Mouse (Mus musculus): ENCODE measurements around the gene G3bp1.
A peak's percentile ranks its signal among the peaks of the same experiment; 100 is the strongest.

Gene G3bp1

DNA sequence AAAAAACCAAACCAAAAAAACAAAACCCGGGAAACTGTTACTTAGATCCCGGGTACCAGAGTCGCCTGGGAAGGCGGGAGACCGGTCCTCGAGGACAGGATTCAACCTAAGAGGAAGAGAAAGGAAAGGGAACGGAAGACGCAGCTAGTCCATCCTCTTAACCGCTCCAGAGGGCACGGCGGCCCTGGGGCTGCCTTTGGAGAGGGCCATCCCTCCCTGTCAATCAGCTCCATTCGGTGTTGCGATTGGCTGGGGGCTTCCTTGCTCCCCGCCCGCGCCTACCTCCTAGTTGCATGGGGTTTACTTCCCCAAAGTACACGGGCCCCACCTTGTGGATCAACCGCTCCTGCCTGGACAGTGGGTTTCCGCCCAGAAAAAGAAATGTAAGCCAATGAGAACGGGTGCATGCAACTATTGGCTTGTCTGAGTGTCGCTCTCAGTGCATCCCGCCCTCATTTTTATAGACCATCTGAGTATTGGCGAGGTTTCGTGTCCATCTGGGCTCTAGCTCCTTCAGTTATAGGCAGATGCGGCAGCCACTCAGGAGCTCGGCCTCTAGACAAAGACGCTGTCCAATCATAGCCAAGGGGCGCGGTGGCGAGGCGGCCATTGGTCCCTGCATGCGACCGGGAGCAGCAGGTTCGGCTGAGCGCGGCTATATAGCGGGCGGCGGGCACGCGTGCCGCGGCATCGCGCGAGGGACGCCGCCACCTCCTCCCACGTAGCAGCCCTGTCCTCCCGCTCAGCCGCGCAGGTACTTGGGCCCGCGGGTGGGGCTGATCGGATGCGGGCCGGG, at the start of gene G3bp1:
Gene G3bp1, plus strand, starts transcription at position 638 of the 796 bp plus-strand sequence.
- peak; percentile 96 for DNase-seq (ENCODE audit: extremely low spot score, low spot score)

DNA sequence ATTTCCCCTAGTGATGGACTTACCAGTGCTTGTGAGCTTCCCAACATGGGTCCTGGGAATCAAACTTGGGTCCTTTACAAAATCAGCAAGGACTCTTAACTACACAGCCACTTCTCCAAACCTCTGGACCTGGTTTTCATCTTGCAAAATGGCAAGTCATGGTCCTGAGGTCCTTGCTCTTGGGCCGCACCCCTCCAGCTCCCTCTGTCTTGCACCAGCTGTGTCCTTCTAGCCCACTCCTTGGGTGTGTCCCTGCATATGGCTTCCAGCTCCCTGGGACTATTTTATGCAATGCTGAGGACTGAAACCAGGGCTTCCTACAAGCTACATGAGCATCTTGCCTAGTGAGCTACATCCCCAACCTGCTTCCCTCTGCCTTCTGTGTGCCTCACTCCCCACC, 46.5 kb upstream of the G3bp1 start, which contains the start of gene Sparc:
Gene Sparc, minus strand, starts transcription at position 206 of the 400 bp plus-strand sequence.
- no peak for DNase-seq (ENCODE audit: extremely low spot score, low spot score)

DNA sequence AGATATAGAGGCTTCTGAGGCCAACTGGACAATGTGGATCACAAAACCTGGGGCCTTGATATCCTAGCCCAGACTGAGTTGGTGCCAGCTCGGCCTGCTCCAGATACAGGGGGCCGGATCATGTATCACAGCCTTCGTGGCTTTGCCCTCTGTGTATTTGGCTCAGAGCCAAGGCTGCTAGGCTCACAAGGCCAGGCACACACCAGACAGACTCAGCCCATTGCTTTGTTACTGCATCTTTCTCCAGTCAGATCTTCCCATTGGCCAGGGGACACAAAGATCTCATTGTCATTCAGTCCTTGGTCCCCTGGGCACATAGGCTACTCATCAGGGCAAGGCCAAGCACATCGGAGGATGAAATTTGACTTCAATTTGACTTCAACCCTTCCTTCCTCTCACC, 45.7 kb upstream of the G3bp1 start:
- peak; percentile 48 for DNase-seq (ENCODE audit: extremely low spot score, low spot score)

DNA sequence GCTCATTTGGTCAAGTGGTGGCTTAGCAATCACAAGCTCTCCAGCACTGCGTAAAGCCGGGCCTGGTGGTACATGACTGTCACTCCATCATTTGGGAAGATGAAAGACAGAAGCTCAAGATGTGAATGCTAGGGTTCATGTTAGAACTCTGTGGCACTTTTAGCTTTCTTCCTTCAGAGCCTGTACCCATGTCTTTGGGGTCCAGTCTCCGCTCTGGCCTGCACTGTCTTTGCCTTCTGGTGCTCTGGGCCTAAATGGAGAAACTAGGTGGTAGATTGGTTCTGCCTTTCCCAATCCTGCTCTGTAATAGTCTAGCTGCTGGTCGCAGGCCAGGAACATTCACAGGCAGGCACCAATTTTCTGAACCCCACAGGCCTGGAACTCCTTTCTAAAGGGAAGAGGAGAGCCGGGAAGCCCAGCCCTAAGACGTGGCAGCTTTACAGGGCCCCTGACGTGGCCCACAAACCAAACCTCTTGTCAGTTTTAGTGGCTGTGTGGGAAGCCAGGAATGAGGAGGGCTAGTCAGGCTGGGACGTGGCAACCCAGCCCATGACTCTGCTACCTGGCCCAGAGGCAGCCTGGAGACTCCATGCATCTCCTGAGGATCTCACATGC, 44.6 kb upstream of the G3bp1 start:
- DNase-seq (ENCODE audit: extremely low spot score, low spot score), result no peak

DNA sequence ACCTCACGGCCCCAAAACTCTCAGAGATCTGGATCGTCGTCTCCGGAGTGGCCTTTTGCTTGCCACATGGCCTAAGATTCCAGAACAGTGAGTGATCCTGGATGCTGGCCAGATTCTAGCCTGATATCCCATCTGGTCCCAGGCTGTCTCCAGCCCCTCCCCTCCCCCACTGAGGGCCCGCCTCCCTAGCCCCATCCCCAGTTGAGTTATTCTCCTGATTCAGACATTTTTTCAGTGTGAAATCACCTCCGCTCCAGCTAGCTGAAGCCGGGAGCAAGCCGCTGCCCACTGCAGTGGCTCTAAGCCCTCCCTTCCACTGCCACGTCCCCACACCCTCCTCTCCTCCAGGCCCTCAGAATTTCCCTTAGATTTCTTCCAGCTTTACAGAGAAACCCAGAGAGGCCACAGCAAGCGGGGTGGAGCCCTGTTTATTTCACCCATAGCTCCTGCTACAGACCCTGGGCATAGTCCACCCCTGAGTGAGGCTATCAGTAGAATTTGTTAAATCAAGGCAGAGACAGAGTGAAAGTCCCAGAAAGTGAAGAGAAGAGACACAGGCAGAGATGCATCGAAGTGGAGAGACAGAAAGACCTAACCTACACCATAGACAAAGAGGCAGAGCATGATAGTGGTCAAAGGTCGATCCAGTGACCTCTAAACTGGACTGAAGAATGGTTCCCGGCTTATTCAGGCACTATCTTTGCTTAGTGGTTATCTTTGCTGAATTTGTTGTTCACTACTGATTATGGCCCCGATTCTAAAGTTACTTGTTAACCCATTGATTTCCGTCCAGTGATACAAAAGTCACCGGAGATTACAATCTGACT, 41.1 kb upstream of the G3bp1 start:
- peak; percentile 76 for DNase-seq (ENCODE audit: extremely low spot score, low spot score)

- no peak for DNase-seq (ENCODE audit: extremely low spot score, low spot score)
These were observed 39.5 kb upstream of the G3bp1 start for GRCm38 (mm10) chr11:55429973-55430372.

DNA sequence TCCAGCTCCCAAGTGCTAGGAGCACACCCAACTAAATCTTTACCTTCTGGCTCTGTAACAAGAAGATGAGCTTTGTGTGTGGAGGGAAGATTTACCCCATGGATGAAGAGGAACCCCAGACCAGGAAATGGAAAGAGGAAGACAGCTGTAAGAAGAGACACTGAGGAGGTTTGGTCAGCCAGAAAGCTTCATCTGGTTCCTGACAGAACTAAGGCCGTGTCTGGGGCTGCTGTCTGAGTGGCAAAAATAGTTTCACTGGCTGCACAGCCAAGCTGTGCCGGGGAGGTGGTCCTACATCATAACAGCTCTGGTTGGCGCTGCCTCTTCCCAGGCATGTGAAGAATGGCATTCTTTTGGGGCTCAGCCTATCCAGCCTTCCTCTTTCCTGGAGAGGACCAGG, 36.5 kb upstream of the G3bp1 start:
- DNase-seq (ENCODE audit: extremely low spot score, low spot score), result no peak

- no peak for DNase-seq (ENCODE audit: extremely low spot score, low spot score)
These were observed 33.4 kb upstream of the G3bp1 start for GRCm38 (mm10) chr11:55436089-55436488.

- no peak for DNase-seq (ENCODE audit: extremely low spot score, low spot score)
These were observed 31.5 kb upstream of the G3bp1 start for GRCm38 (mm10) chr11:55438031-55438430.

DNA sequence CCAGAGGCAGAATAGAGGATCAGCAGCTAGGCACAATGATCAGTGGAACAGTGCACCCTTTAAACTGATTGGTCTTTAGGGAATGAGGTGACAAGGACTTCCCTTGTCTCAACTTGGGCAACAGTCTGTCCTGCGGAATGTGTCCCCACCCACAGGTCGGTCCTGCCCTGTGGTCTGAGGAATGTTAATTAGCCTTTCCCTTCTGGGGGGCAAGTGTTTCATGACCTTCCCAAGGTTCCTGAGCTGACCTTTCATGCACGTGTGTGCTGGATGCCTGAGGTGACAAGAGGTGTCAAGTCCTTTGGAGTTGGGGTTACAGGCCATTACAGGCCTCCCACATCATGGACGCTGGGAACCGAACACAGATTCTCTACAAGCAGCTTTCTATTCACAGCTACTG, 29.8 kb upstream of the G3bp1 start:
- no peak for DNase-seq (ENCODE audit: extremely low spot score, low spot score)

DNA sequence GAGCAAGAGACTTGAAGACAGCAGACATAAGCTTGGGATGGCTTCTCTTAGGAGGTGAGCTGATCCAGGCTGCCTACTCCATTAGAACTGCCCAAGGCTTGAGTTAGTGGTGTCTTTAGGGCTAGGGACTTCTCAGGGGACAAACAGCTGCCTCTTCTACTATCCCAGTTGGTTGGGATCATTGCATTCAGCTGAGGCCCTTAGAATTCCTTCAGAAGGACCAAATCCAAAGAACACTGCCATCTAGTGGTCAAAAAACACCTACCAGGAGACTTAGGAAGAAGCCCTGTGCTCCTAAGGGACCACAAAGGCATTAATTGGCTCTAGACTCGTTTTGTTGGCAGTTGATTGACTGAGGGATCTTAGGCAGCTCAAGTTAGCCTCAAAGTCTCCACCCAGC, 24.7 kb upstream of the G3bp1 start:
- peak; percentile 46 for DNase-seq (ENCODE audit: extremely low spot score, low spot score)

DNA sequence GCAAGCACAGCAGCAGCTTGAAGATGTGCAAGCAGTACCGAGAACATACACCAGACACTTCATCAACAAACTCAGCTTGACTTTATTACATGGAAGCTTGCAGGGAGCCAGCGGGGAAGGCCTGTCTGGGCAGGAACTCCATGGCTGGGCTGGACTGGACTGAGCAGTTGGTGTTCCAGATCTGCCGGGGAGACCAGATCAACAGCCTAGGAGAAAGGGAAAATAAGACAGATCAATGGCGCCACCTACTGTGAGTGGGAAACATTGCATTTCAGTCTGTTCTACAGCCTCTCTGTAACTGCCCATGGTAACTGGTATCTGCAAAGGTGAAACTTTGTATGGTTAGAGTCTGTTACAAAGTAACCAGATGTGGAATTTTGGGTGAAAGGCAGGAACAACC, 22.9 kb upstream of the G3bp1 start:
- DNase-seq (ENCODE audit: extremely low spot score, low spot score), result peak; percentile 77

DNA sequence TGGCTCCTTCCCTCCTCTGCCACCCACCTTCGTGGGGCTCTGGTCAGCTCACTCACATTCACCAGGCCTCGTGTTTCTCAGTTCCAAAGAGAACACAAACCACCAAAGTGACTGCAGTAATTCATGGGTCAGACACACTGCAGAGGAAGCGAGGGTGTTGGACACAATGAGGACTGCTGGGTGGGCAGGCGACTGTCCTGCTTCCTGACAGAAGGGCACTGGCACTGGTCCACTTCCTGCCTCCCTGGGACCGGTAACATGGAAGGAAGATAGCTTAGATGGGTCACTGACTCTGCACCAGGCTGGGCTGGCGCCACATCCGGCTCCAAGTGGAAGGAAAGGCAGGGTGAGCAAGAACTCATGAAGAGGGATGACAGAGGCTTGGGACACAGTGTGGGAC, 20.0 kb upstream of the G3bp1 start:
- no peak for DNase-seq (ENCODE audit: extremely low spot score, low spot score)

DNA sequence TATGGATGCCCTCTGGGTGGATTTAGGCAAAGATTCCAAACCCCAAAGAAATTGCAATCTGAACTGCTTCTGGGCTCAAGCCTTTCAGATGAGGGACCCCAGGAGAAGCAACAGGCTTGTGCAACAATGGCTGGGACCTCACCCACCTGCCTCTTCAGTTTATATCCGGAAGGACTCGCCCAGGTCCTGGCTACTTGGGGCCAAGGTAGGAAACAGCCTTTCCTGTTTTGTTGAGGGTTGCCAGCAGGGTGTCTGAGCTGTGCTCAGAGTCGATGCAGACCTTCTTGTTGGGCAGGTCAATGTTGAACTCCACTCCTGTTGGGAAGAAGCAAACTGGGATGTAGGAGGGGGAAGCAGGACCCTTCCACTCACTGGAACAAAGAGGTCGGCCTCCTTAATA, 19.2 kb upstream of the G3bp1 start:
- DNase-seq (ENCODE audit: extremely low spot score, low spot score), result no peak

DNA sequence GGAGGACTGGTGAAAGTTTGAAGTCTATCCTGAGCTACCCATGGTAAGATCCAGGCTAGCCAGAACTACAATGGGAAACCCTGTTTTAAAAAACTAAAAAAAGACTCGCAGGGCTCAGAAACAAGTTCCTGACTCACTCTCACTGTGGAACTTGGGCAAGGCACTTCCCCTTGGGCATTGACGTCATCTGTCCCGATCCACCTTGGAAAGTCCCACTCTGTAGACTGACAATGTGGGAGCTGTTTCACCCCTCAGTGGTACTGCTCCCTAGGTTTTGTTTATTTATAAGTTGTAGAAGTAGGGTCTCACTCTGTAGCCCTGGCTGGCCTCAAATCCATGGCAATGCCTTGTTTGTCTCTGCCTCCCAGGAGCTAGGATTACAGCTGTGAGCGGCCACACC, 15.8 kb upstream of the G3bp1 start:
- DNase-seq (ENCODE audit: extremely low spot score, low spot score), result no peak

DNA sequence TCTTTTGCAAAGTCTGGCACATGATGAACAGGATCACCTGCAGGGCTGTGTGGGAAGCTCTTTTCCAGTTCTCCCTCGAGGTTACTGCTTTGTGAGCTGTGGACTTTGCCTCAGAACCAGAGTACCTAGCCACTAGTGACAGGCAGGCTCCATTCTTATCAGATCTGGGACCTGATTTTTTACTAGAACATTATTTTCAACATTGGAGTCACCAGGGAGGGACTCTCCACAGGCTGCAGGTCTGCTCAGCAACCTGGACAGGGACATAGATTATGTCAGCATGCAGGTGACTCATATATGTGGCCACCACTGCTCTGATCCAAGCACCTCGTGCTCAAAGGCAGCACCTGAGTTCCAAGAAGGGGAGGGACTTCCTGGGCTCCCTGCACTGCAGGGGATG, 14.3 kb upstream of the G3bp1 start:
- DNase-seq (ENCODE audit: extremely low spot score, low spot score), result no peak

DNA sequence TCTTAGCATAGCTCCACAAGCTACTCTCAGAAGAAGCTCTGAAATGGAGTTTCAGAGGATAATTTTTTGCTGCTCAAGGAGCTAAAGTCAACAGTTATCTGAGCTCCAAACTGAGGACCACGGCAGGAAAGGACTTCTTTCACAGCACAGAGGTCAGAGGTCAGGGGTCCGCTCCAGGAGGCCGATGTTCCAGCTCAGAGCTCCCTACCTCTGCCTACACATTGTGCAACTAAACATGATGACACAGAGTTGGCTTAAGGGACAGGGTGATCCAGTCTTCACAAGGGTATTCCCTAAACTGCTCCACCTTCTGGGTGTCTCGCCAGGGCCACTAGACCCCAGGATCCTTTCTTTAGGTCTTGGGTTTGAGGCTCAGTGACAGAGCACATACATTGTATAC, 11.0 kb upstream of the G3bp1 start:
- no peak for DNase-seq (ENCODE audit: extremely low spot score, low spot score)

GRCm38 (mm10) chr11:55459850-55460558, 9.5 kb upstream of the G3bp1 start:
- DNase-seq (ENCODE audit: extremely low spot score, low spot score), result peak; percentile 36

DNA sequence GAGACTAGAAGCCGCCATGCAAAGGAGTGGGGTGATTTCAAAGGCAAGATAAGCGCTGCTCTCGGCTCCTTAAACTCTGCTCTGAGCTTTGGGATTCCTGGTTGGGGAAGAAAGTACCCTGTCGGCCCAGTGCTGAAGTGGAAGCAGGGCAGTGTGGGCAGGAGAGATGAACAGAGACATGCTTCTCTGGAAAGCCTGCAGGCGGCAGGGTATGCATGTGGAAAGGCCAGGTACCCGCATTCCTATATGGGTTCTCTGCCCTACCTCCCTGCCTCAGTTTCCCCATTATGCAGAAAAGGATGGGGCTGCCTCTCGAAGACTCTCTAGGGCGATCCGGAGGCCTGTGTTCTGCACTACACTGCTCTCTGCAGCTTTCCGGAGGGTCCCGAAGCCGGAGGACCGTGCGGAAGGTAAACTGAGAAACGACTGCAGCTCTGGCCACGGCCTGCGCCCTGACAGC, 8.9 kb upstream of the G3bp1 start:
- DNase-seq (ENCODE audit: extremely low spot score, low spot score), result no peak

GRCm38 (mm10) chr11:55461019-55461645, 8.4 kb upstream of the G3bp1 start, which contains the start of gene Atox1:
Gene Atox1, minus strand, starts transcription at chr11:55461239.
- DNase-seq (ENCODE audit: extremely low spot score, low spot score), result peak; percentile 92

GRCm38 (mm10) chr11:55462149-55462548, 7.3 kb upstream of the G3bp1 start:
- no peak for DNase-seq (ENCODE audit: extremely low spot score, low spot score)
